Mouse (Mus musculus) ZHBTc4 (cell line): ENCODE measurements around the gene Olfr963.
"Not testable (repeated sequence)": the region's sequence is repeated elsewhere in the genome, so short reads cannot be mapped to it uniquely, and the experiment has no call there.

Experiments
- DNase-seq: peaks from one replicate; pipeline ENCODE4 v3.0.0-alpha.2; 2011; ENCODE audit warnings: low read depth, low spot score

The Olfr963 gene

GRCm38 (mm10) chr9:39666905-39667304, at the start of gene Olfr963:
Gene Olfr963 (plus strand): TSS chr9:39667205.
- no peak for DNase-seq

GRCm38 (mm10) chr9:39621073-39621472, 45.9 kb upstream of the Olfr963 start, which contains the start of gene Olfr960:
Gene Olfr960 (plus strand): TSS chr9:39621373.
- no peak for DNase-seq

- no peak for DNase-seq
Measured at GRCm38 (mm10) chr9:39623783-39624182, 43.2 kb upstream of the Olfr963 start.

- DNase-seq = no peak
Measured at GRCm38 (mm10) chr9:39624711-39625110, 42.3 kb upstream of the Olfr963 start.

GRCm38 (mm10) chr9:39629069-39629468, 37.9 kb upstream of the Olfr963 start:
- DNase-seq = no peak

- DNase-seq = no peak
Measured at GRCm38 (mm10) chr9:39633913-39634594, 33.0 kb upstream of the Olfr963 start.

GRCm38 (mm10) chr9:39644785-39645184, 22.2 kb upstream of the Olfr963 start, which contains the start of gene Olfr961:
Gene Olfr961 (plus strand): TSS chr9:39645085.
- DNase-seq = no peak

GRCm38 (mm10) chr9:39647382-39647781, 19.6 kb upstream of the Olfr963 start:
- DNase-seq = no peak

- DNase-seq = no peak
Measured at GRCm38 (mm10) chr9:39654756-39655396, 12.1 kb upstream of the Olfr963 start.

- no peak for DNase-seq
Measured at GRCm38 (mm10) chr9:39669723-39670122, 2.7 kb downstream of the Olfr963 start.

GRCm38 (mm10) chr9:39674820-39675219, 7.8 kb downstream of the Olfr963 start:
- DNase-seq = no peak

GRCm38 (mm10) chr9:39678557-39678956, 11.6 kb downstream of the Olfr963 start:
- no peak for DNase-seq

GRCm38 (mm10) chr9:39679280-39679679, 12.3 kb downstream of the Olfr963 start:
- DNase-seq = no peak

- not testable (repeated sequence) for DNase-seq
Measured at GRCm38 (mm10) chr9:39701123-39701522, 34.1 kb downstream of the Olfr963 start.

- no peak for DNase-seq
Measured at GRCm38 (mm10) chr9:39707017-39707416, 40.0 kb downstream of the Olfr963 start, which contains the start of gene Olfr149. Gene Olfr149 (minus strand): TSS chr9:39707117.

GRCm38 (mm10) chr9:39708958-39709357, 42.0 kb downstream of the Olfr963 start:
- DNase-seq = peak; percentile 1

GRCm38 (mm10) chr9:39711053-39711452, 44.0 kb downstream of the Olfr963 start, which contains the start of gene Olfr965:
Gene Olfr965 (plus strand): TSS chr9:39711353.
- no peak for DNase-seq
